Mouse (Mus musculus): ENCODE measurements at regions not wholly inside any gene's neighbourhood (a gene's known extent, or its start where the extent isn't known, plus 50 kb on each side); places are given as distances from the start of the nearest gene placed in this dataset.

GRCm38 (mm10) chr15:102776218-102776850 is 54.4 kb upstream of the Calcoco1 start:
- H3K27me3 ChIP-seq (ENCODE audit: low read depth, poor library complexity, severe bottlenecking) = peaks cover 16% of the 10 kb centered on the region
- H3K36me3 ChIP-seq = no peaks in the 10 kb centered on the region
- H3K9me3 ChIP-seq (replicated peaks) = no peaks in the 10 kb centered on the region
- no peak for DNase-seq (ENCODE audit: low spot score)
- no peak overlapping the region for H3K4me3 ChIP-seq
- H3K4me1 ChIP-seq = no peaks in the 10 kb centered on the region
- no peak overlapping the region for H3K27ac ChIP-seq (replicated peaks)
- 56% methylated on average over 11 of the region's 11 CpGs for WGBS

- Histone ChIP-seq H3K27ac (replicated peaks) (no peak overlapping the region), H3K27me3 (ENCODE audit: low read depth, poor library complexity, severe bottlenecking) (peaks cover 11% of the 10 kb centered on the region), H3K9me3 (replicated peaks) (no peaks in the 10 kb centered on the region), H3K4me3 (no peak overlapping the region), H3K4me1 (peaks cover 8% of the 10 kb centered on the region; the same call in 1 of the 2 replicates), H3K36me3 (no peaks in the 10 kb centered on the region)
- DNase-seq (ENCODE audit: low spot score) = no peak
- 92% methylated on average over 6 of the region's 6 CpGs for WGBS
These were observed 58.6 kb upstream of the Calcoco1 start for GRCm38 (mm10) chr15:102780626-102781025.

- peaks cover 28% of the 10 kb centered on the region for H3K27me3 ChIP-seq (ENCODE audit: low read depth, poor library complexity, severe bottlenecking)
- H3K36me3 ChIP-seq = no peaks in the 10 kb centered on the region
- no peak for DNase-seq (ENCODE audit: low spot score)
- WGBS = 63% methylated on average over 9 of the region's 9 CpGs
- H3K4me1 ChIP-seq = peaks cover 16% of the 10 kb centered on the region
- H3K27ac ChIP-seq (replicated peaks) = no peak overlapping the region
- no peak overlapping the region for H3K4me3 ChIP-seq
- no peaks in the 10 kb centered on the region for H3K9me3 ChIP-seq (replicated peaks)
These were observed 61.2 kb upstream of the Calcoco1 start for GRCm38 (mm10) chr15:102782988-102783799.

GRCm38 (mm10) chr15:102785055-102785820 is 63.3 kb upstream of the Calcoco1 start:
- Histone ChIP-seq H3K4me1 (peaks cover 36% of the 10 kb centered on the region), H3K27ac (replicated peaks) (no peak overlapping the region), H3K27me3 (ENCODE audit: low read depth, poor library complexity, severe bottlenecking) (peaks cover 28% of the 10 kb centered on the region), H3K36me3 (no peaks in the 10 kb centered on the region), H3K4me3 (no peak overlapping the region), H3K9me3 (replicated peaks) (no peaks in the 10 kb centered on the region)
- DNase-seq (ENCODE audit: low spot score) = peak; percentile 69
- WGBS = 29% methylated on average over 10 of the region's 10 CpGs

- H3K9me3 ChIP-seq (replicated peaks) = no peaks in the 10 kb centered on the region
- H3K4me3 ChIP-seq = peak overlapping the region; percentile 35
- 30% methylated on average over 7 of the region's 7 CpGs for WGBS
- H3K4me1 ChIP-seq = peaks cover 38% of the 10 kb centered on the region
- peak overlapping the region; percentile 69; the same call in 1 of the 2 replicates for H3K27ac ChIP-seq (replicated peaks)
- H3K27me3 ChIP-seq (ENCODE audit: low read depth, poor library complexity, severe bottlenecking) = peaks cover 29% of the 10 kb centered on the region
- no peaks in the 10 kb centered on the region for H3K36me3 ChIP-seq
- peak; percentile 73 for DNase-seq (ENCODE audit: low spot score)
These were observed 67.0 kb upstream of the Calcoco1 start for GRCm38 (mm10) chr15:102788846-102789518.

GRCm38 (mm10) chr15:102797020-102797618 is 75.1 kb upstream of the Calcoco1 start:
- peaks cover 7% of the 10 kb centered on the region for H3K4me1 ChIP-seq
- H3K4me3 ChIP-seq = no peak overlapping the region
- no peaks in the 10 kb centered on the region for H3K9me3 ChIP-seq (replicated peaks)
- H3K27me3 ChIP-seq (ENCODE audit: low read depth, poor library complexity, severe bottlenecking) = peaks cover 5% of the 10 kb centered on the region; the same call in 1 of the 2 replicates
- no peak for DNase-seq (ENCODE audit: low spot score)
- 68% methylated on average over 5 of the region's 5 CpGs for WGBS
- no peak overlapping the region for H3K27ac ChIP-seq (replicated peaks)
- H3K36me3 ChIP-seq = no peaks in the 10 kb centered on the region

GRCm38 (mm10) chr15:102800049-102800448 is 78.1 kb upstream of the Calcoco1 start:
- 80% methylated on average over 4 of the region's 4 CpGs for WGBS
- H3K4me3 ChIP-seq = no peak overlapping the region

GRCm38 (mm10) chr15:102802265-102802813 is 80.4 kb upstream of the Calcoco1 start:
- no peaks in the 10 kb centered on the region for H3K9me3 ChIP-seq (replicated peaks)
- no peak overlapping the region for H3K4me3 ChIP-seq
- no peaks in the 10 kb centered on the region for H3K36me3 ChIP-seq
- H3K4me1 ChIP-seq = peaks cover 3% of the 10 kb centered on the region
- DNase-seq (ENCODE audit: low spot score) = no peak
- no peak overlapping the region for H3K27ac ChIP-seq (replicated peaks)
- WGBS = 75% methylated on average over 8 of the region's 8 CpGs
- peaks cover 17% of the 10 kb centered on the region; the same call in 1 of the 2 replicates for H3K27me3 ChIP-seq (ENCODE audit: low read depth, poor library complexity, severe bottlenecking)

More at GRCm38 (mm10) chr15:102800049-102800448, 78.1 kb upstream of the Calcoco1 start:
- H3K9me3 ChIP-seq (replicated peaks) = no peaks in the 10 kb centered on the region
- DNase-seq (ENCODE audit: low spot score) = no peak
- peaks cover 7% of the 10 kb centered on the region for H3K4me1 ChIP-seq
- peaks cover 5% of the 10 kb centered on the region; the same call in 1 of the 2 replicates for H3K27me3 ChIP-seq (ENCODE audit: low read depth, poor library complexity, severe bottlenecking)
- H3K36me3 ChIP-seq = no peaks in the 10 kb centered on the region
- H3K27ac ChIP-seq (replicated peaks) = no peak overlapping the region

- peak; percentile 27 for DNase-seq (ENCODE audit: low spot score)
- H3K36me3 ChIP-seq = no peaks in the 10 kb centered on the region
- H3K4me3 ChIP-seq = no peak overlapping the region
- H3K9me3 ChIP-seq (replicated peaks) = no peaks in the 10 kb centered on the region
- H3K4me1 ChIP-seq = no peaks in the 10 kb centered on the region
- no peak overlapping the region for H3K27ac ChIP-seq (replicated peaks)
- 61% methylated on average over 3 of the region's 3 CpGs for WGBS
- H3K27me3 ChIP-seq (ENCODE audit: low read depth, poor library complexity, severe bottlenecking) = peaks cover 11% of the 10 kb centered on the region; the same call in 1 of the 2 replicates
These were observed 85.4 kb upstream of the Calcoco1 start for GRCm38 (mm10) chr15:102807353-102807752.

- Histone ChIP-seq H3K4me3 (no peak overlapping the region), H3K36me3 (no peaks in the 10 kb centered on the region), H3K27me3 (ENCODE audit: low read depth, poor library complexity, severe bottlenecking) (no peaks in the 10 kb centered on the region), H3K9me3 (replicated peaks) (no peaks in the 10 kb centered on the region), H3K4me1 (no peaks in the 10 kb centered on the region), H3K27ac (replicated peaks) (no peak overlapping the region)
- WGBS = 81% methylated on average over 12 of the region's 12 CpGs
- no peak for DNase-seq (ENCODE audit: low spot score)
These were observed 97.2 kb upstream of the Calcoco1 start for GRCm38 (mm10) chr15:102819181-102819580.

- H3K27me3 ChIP-seq (ENCODE audit: low read depth, poor library complexity, severe bottlenecking) = no peaks in the 10 kb centered on the region
- 88% methylated on average over 5 of the region's 5 CpGs for WGBS
- no peaks in the 10 kb centered on the region for H3K36me3 ChIP-seq
- no peaks in the 10 kb centered on the region for H3K9me3 ChIP-seq (replicated peaks)
- no peak overlapping the region for H3K4me3 ChIP-seq
- no peak overlapping the region for H3K27ac ChIP-seq (replicated peaks)
- H3K4me1 ChIP-seq = no peaks in the 10 kb centered on the region
- no peak for DNase-seq (ENCODE audit: low spot score)
These were observed 81.2 kb upstream of the Hoxc13 start for GRCm38 (mm10) chr15:102839688-102840087.

- H3K27me3 ChIP-seq (ENCODE audit: low read depth, poor library complexity, severe bottlenecking) = no peaks in the 10 kb centered on the region
- 86% methylated on average over 6 of the region's 6 CpGs for WGBS
These were observed 58.5 kb upstream of the Hoxc13 start for GRCm38 (mm10) chr15:102862374-102862773.

More at GRCm38 (mm10) chr15:102862374-102862773, 58.5 kb upstream of the Hoxc13 start:
- H3K9me3 ChIP-seq (replicated peaks) = no peaks in the 10 kb centered on the region
- H3K4me1 ChIP-seq = no peaks in the 10 kb centered on the region
- no peak for DNase-seq (ENCODE audit: low spot score)
- no peak overlapping the region for H3K4me3 ChIP-seq
- no peak overlapping the region for H3K27ac ChIP-seq (replicated peaks)
- no peaks in the 10 kb centered on the region for H3K36me3 ChIP-seq

Data from midbrain, embryonic 10.5 days (tissue).